Mouse (Mus musculus): ENCODE measurements around the gene Celsr1. TPM values are rescaled to one million over a fixed set of nuclear protein-coding genes. Genes with fewer than 3 reads are reported as not detected.
"Not testable (repeated sequence)": the region's sequence is repeated elsewhere in the genome, so short reads cannot be mapped to it uniquely, and the experiment has no call there.

The Celsr1 gene
- polyA plus RNA-seq, 1 experiment from 2014 or later, result 3.1 TPM

DNA sequence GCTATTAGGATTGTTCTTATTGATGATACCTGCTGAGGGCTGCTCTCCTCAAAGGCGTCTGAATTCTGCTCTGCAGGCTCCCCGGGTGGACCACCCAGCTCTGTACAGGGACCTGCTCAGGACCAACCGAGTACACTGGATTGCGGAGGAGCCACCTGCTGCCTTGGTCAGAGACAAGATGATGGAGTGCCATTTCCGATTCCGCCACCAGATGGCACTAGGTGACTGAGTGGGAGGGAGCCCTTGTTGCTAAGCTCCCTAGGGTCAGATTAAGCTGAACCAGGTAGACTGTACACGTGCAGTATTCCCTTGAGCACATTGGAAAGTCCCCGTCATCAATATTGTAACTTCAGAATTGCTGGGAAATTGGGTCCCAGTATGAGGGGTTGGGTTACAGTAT is 137.3 kb downstream of the Celsr1 start:
- no peaks in the 10 kb centered on the region for H3K4me1 ChIP-seq
- no peaks in the 10 kb centered on the region for H3K9me3 ChIP-seq
- H3K4me2 ChIP-seq, result no peak overlapping the region
- H3K9ac ChIP-seq, result no peak overlapping the region
- ATAC-seq (ENCODE audit: insufficient read depth, low FRiP score, low read depth), result peak; percentile 37; the same call in 1 of the 2 replicates
- H3K36me3 ChIP-seq, result peaks cover 55% of the 10 kb centered on the region
- 15% methylated on average over 8 of the region's 8 CpGs for WGBS
- H3K4me3 ChIP-seq (replicated peaks), result no peak overlapping the region
- no peak overlapping the region for H3K27ac ChIP-seq
- no peaks in the 10 kb centered on the region for H3K27me3 ChIP-seq (replicated peaks)

DNA sequence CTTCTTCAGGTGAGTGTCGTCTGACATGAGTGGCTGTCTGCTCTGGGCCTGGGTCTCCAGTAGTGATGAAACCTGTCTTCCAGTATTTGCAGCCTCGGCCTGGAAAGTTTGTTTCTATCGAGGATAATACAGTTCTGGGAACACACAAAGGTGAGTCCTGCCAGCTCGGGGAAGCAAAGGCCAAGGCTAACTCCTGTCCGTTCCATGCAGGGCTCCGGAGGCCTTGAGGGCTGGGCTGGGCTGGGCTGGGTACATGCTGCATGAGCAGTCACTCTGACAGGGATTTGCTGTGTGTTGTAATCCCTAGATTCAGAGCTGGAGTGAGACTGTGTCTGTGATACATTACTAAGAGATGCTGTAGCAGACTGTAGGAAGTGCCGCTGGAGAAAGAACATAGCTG is 139.7 kb downstream of the Celsr1 start:
- Histone ChIP-seq H3K4me1 (no peaks in the 10 kb centered on the region), H3K4me2 (no peak overlapping the region), H3K27me3 (replicated peaks) (no peaks in the 10 kb centered on the region), H3K27ac (no peak overlapping the region), H3K4me3 (replicated peaks) (no peak overlapping the region), H3K9ac (no peak overlapping the region), H3K9me3 (no peaks in the 10 kb centered on the region), H3K36me3 (peaks cover 65% of the 10 kb centered on the region)
- ATAC-seq (ENCODE audit: insufficient read depth, low FRiP score, low read depth), result no peak
- WGBS, result 89% methylated on average over 7 of the region's 7 CpGs

DNA sequence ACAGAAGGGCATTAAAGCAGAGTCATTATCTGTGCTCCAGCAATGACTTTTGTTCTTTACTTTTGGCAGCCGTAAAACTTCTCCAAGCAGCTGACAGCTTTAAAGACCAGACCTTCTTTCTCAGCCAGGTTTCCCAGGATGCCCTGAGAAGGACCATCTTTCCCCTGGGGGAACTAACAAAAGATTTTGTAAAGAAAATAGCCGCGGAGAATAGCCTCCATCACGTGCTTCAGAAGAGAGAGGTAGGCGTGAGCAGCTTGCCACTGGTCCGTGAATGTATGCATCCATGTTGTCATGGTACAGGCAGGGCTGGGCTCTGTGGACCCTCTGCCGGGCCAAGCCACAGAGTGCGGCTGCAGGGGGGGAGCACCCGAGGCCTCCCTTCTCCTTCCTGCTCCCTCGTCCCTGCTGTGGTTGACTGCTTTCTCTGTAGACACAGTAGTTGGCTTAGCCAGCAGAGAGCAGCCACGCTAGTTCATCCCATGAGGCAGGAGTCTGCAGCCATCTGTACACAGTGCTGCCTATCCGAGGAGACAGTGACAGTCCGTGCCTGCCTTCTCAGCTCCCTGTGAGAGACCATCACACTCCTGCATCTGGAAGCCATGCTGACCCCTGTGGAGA is 141.0 kb downstream of the Celsr1 start:
- Histone ChIP-seq H3K4me3 (replicated peaks) (no peak overlapping the region), H3K27ac (no peak overlapping the region), H3K4me1 (no peaks in the 10 kb centered on the region), H3K4me2 (no peak overlapping the region), H3K9ac (no peak overlapping the region), H3K27me3 (replicated peaks) (no peaks in the 10 kb centered on the region), H3K36me3 (peaks cover 60% of the 10 kb centered on the region), H3K9me3 (no peaks in the 10 kb centered on the region)
- ATAC-seq (ENCODE audit: insufficient read depth, low FRiP score, low read depth), result no peak
- 82% methylated on average over 13 of the region's 13 CpGs for WGBS

DNA sequence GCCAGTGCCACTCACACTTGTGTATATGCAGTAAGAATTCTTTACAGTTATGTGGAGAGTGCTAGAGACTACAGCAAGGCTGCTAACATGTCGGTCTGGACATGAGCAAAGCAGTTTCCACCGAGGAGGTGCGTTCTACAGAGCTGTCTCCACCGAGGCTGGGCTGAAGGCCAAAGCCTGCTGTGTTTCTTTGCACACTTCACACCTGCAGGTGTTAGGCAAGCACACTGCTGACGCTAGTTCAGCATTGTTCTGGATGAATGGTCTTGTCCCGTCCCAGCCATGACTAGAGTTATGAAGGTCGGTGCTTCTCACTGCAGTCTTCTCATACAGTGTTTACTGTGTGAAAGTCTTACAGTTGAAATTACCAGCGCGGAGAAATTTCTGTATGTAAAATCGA is 141.6 kb downstream of the Celsr1 start:
- H3K27me3 ChIP-seq (replicated peaks), result no peaks in the 10 kb centered on the region
- peaks cover 53% of the 10 kb centered on the region for H3K36me3 ChIP-seq
- 81% methylated on average over 10 of the region's 10 CpGs for WGBS
- no peak for ATAC-seq (ENCODE audit: insufficient read depth, low FRiP score, low read depth)
- H3K4me1 ChIP-seq, result no peaks in the 10 kb centered on the region
- H3K9ac ChIP-seq, result no peak overlapping the region
- no peaks in the 10 kb centered on the region for H3K9me3 ChIP-seq
- H3K27ac ChIP-seq, result no peak overlapping the region
- H3K4me3 ChIP-seq (replicated peaks), result no peak overlapping the region
- H3K4me2 ChIP-seq, result no peak overlapping the region

DNA sequence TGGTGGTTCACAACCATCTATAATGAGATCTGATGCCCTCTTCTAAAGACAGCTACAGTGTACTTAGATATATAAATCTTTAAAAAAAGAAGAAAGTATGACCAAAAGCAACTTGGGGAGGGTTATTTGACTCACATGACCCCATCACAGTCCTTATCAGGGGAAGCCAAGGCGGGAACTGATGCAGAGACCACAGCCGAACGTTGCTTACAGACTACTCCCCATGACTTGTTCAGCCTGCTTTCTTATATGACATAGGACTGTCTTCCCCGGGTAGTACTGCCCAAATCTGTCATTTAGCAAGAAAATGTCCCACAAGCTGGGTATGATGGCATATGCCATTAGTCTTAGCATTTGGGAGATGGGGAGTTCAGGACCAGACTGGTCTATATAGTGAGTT is 144.3 kb downstream of the Celsr1 start:
- H3K4me3 ChIP-seq (replicated peaks), result no peak overlapping the region
- H3K9me3 ChIP-seq, result no peaks in the 10 kb centered on the region
- H3K36me3 ChIP-seq, result peaks cover 52% of the 10 kb centered on the region
- no peaks in the 10 kb centered on the region for H3K27me3 ChIP-seq (replicated peaks)
- H3K4me1 ChIP-seq, result no peaks in the 10 kb centered on the region
- ATAC-seq (ENCODE audit: insufficient read depth, low FRiP score, low read depth), result no peak
- WGBS, result 85% methylated on average over 4 of the region's 4 CpGs
- H3K4me2 ChIP-seq, result no peak overlapping the region
- no peak overlapping the region for H3K27ac ChIP-seq
- H3K9ac ChIP-seq, result no peak overlapping the region

DNA sequence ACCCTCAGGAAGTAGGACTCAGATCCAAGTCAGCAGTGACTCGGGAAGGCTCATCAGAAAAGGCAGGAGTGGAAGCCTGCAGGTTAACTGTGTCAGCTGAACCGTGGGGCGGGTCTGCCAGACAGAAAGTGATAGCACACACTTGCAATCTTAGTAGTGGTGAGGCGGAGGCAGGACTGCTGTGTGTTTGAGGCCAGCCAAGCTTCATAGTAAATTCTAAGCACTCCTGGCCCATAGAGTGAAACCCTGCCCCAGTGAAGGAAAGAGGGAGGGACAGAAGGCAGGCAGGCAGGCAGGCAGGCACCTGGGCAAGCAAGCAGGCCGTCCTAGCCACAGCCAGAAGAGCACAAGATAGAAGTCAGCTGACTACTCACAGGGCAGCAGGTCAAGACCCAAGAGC is 148.0 kb downstream of the Celsr1 start:
- 0 out of 2 replicates have a peak, but pooled peaks cover under 1% of the 10 kb centered on the region for H3K4me1 ChIP-seq
- H3K9me3 ChIP-seq, result no peaks in the 10 kb centered on the region
- no peak overlapping the region for H3K9ac ChIP-seq
- no peak overlapping the region for H3K27ac ChIP-seq
- no peak overlapping the region for H3K4me3 ChIP-seq (replicated peaks)
- H3K36me3 ChIP-seq, result peaks cover 37% of the 10 kb centered on the region
- ATAC-seq (ENCODE audit: insufficient read depth, low FRiP score, low read depth), result no peak
- WGBS, result 79% methylated on average over 5 of the region's 5 CpGs
- no peaks in the 10 kb centered on the region for H3K27me3 ChIP-seq (replicated peaks)
- H3K4me2 ChIP-seq, result no peak overlapping the region

DNA sequence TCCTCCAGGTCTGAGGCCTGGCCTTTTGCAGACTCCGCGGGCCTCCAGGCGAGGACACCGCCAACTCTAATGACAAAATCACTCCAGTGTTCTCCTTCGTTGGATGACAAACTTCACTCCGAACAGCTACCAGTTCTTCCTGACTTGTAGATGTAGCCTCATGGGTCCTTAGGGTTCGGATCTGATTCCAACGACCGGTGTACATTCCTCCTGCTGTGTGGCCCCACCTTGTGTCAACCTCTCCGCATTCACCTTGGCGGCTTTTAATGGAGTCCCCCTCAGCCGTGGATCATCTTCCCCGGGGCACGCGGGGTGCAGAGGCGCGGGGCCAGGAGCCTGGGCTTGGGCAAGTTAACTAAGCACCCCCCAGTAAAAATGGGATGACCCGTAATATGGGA is 154.1 kb downstream of the Celsr1 start:
- Histone ChIP-seq H3K4me2 (peak overlapping the region; percentile 90), H3K9me3 (no peaks in the 10 kb centered on the region), H3K9ac (peak overlapping the region; percentile 92), H3K36me3 (peaks cover 37% of the 10 kb centered on the region), H3K27ac (peak overlapping the region; percentile 89), H3K4me1 (peaks cover 8% of the 10 kb centered on the region; the same call in 1 of the 2 replicates), H3K4me3 (replicated peaks) (peak overlapping the region; percentile 85), H3K27me3 (replicated peaks) (no peaks in the 10 kb centered on the region)
- ATAC-seq (ENCODE audit: insufficient read depth, low FRiP score, low read depth), result peak; percentile 23
- under 1% methylated on average over 18 of the region's 18 CpGs for WGBS

DNA sequence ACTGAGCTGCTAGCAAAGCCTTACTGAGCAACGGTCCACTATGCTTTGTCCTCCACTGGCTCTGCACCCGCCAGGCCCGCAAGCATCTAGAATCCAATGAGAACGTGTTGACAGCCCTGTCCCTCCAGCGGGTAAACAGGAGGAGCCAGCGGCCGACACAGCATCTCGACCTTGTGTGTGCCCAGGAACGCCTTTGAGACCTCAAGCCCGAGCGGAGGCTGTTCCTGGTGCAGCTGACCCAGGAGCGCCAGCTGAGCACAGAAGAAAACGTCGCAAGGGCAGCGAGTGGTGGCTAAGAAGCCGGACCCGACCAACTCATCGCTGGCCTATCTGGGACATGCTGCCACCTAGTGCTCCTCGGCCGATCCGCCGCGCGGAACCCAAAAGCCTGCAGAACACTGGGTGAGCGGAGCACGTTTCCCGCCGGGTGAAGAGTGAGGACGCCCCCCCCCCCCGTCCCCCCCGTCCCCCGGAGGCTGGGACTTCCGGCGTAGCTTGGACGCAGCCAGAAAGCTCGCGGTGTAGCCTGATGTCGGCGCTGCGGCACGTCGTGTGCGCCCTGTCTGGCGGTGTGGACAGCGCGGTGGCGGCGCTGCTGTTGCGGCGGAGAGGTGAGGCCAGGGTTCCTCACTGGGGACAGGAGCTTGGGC is 154.6 kb downstream of the Celsr1 start, which contains the start of gene Trmu:
TSS of gene Trmu (plus strand) at position 465 of the 650 bp plus-strand sequence.
- peaks cover 32% of the 10 kb centered on the region for H3K36me3 ChIP-seq
- peak within 1 kb of the TSS; percentile 90 for H3K4me2 ChIP-seq
- under 1% methylated on average over 50 of the region's 50 CpGs for WGBS
- ATAC-seq (ENCODE audit: insufficient read depth, low FRiP score, low read depth), result peak; percentile 94
- H3K27ac ChIP-seq, result peak within 1 kb of the TSS; percentile 89
- no peaks in the 10 kb centered on the region for H3K27me3 ChIP-seq (replicated peaks)
- H3K9ac ChIP-seq, result peak within 1 kb of the TSS; percentile 92
- peak within 1 kb of the TSS; percentile 85 for H3K4me3 ChIP-seq (replicated peaks)
- no peaks in the 10 kb centered on the region for H3K9me3 ChIP-seq
- peaks cover 8% of the 10 kb centered on the region; the same call in 1 of the 2 replicates for H3K4me1 ChIP-seq

DNA sequence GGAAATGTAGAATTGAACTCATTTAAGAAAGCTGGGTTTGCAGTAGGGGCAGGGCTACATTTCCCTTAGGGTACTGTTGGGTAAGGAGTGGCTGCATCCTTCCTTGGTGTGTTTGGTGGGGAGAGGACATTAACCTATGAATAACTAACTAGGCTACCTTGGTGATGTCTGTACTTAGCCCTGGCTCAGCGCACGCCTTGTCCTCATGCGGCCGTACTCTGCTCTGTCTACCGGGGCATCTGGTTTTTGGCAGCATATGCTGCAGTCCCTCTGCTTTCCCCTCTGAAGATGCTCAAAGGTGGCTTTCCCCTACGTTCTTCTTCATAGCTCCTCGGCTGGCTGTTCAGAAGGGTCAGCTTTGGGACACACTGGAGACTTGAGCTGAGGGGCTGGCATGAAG is 156.2 kb downstream of the Celsr1 start:
- Histone ChIP-seq H3K9me3 (no peaks in the 10 kb centered on the region), H3K4me2 (no peak overlapping the region), H3K4me3 (replicated peaks) (no peak overlapping the region), H3K36me3 (peaks cover 29% of the 10 kb centered on the region), H3K27ac (no peak overlapping the region), H3K27me3 (replicated peaks) (no peaks in the 10 kb centered on the region), H3K9ac (no peak overlapping the region), H3K4me1 (peaks cover 8% of the 10 kb centered on the region; the same call in 1 of the 2 replicates)
- 94% methylated on average over 7 of the region's 7 CpGs for WGBS
- ATAC-seq (ENCODE audit: insufficient read depth, low FRiP score, low read depth), result no peak

DNA sequence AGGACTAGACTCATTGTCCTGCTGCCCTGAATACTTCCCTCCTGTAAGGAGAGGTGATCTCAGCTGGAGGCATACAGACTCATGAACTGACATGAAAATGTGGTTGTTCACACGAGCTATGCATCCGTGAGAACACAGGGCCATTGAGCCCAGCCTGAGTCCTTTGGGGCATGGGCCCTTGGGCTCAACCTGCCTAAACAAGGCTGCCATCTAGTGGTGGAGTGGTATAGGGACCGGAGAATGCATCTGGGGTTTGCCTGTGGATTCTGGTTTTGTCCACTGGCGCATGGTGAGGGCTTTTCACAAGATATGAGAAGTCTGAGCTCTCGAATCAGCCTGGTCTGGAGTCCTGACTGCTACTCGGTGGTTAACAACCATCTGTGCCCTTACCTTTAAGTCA is 165.9 kb downstream of the Celsr1 start:
- H3K9ac ChIP-seq, result no peak overlapping the region
- no peaks in the 10 kb centered on the region for H3K27me3 ChIP-seq (replicated peaks)
- no peak overlapping the region for H3K27ac ChIP-seq
- H3K4me3 ChIP-seq (replicated peaks), result no peak overlapping the region
- no peaks in the 10 kb centered on the region for H3K4me1 ChIP-seq
- WGBS, result 44% methylated on average over 6 of the region's 6 CpGs
- no peaks in the 10 kb centered on the region for H3K9me3 ChIP-seq
- no peak overlapping the region for H3K4me2 ChIP-seq
- 0 out of 2 replicates have a peak, but pooled peaks have one; percentile 28 for ATAC-seq (ENCODE audit: insufficient read depth, low FRiP score, low read depth)
- peaks cover 57% of the 10 kb centered on the region for H3K36me3 ChIP-seq

DNA sequence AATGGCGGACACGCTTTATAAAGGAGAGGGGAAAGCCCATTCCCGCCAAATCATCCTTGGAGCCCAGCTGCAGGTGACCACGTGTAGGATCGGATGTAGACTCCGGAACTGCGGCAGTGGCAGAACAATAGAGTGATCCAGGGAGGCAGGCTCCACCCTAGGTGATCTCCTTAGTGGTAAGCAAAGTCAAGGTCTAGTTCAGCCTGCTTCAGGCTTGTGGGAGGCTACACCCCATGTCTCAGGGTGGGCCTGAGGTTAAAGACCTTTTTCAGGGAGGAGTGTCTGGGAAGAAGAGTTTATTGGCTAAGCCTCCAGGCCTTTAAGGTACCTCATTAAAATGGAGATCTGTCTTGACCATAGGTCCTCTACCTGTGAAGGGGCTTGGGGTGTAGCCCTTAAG is 167.7 kb downstream of the Celsr1 start:
- H3K9me3 ChIP-seq; H3K27ac ChIP-seq; H3K4me1 ChIP-seq; H3K4me2 ChIP-seq; H3K4me3 ChIP-seq (replicated peaks); H3K9ac ChIP-seq; ATAC-seq (ENCODE audit: insufficient read depth, low FRiP score, low read depth); H3K27me3 ChIP-seq (replicated peaks): not testable (repeated sequence)
- WGBS, result 95% methylated on average over 7 of the region's 7 CpGs
- H3K36me3 ChIP-seq, result peaks cover 56% of the 10 kb centered on the region

DNA sequence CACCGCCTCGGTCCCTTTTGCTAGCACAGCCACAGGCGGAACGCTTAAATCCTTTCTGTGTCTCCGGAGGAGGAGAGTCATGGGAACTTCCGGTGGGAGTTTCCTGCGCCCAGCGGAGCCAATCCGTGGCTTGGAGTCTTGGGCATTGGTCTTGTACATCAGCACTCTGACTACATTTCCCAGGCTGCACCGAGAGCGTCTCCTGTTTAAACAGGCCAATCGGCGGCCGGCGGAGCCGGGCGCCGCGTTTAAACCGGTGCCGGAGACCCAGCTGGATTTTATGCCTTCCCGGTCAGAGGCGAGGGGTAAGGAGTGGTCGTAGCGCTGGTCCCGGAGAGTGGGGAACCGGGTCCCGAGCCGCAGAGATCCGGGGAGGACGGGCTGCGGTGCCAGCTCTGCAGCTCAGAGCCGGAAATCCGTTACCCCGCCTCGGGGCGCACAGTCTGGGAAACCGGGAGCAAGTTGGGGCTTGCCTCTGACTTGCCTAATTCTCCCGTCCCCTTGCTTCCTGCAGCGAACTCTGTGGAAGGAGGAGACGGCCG is 174.0 kb downstream of the Celsr1 start, which contains the start of gene Gtse1:
TSS of gene Gtse1 (plus strand) at position 256 of the 542 bp plus-strand sequence.
- peak within 1 kb of the TSS; percentile 86 for H3K4me3 ChIP-seq (replicated peaks)
- H3K27ac ChIP-seq, result peak within 1 kb of the TSS; percentile 76
- ATAC-seq (ENCODE audit: insufficient read depth, low FRiP score, low read depth), result peak; percentile 99
- H3K9ac ChIP-seq, result peak within 1 kb of the TSS; percentile 77
- no peaks in the 10 kb centered on the region for H3K9me3 ChIP-seq
- H3K4me2 ChIP-seq, result peak within 1 kb of the TSS; percentile 87
- peaks cover 21% of the 10 kb centered on the region for H3K36me3 ChIP-seq
- under 1% methylated on average over 42 of the region's 42 CpGs for WGBS
- no peaks in the 10 kb centered on the region for H3K27me3 ChIP-seq (replicated peaks)
- H3K4me1 ChIP-seq, result peaks cover 15% of the 10 kb centered on the region; the same call in 1 of the 2 replicates

Data from stomach, embryonic 15.5 days (tissue).